Mouse (Mus musculus): ENCODE measurements around the gene Gm5737.

Gm5737 gene

GRCm38 (mm10) chr7:120811834-120812415, at the start of gene Gm5737:
Gene Gm5737 (plus strand): TSS chr7:120812365.
- in situ Hi-C loops (cut with MboI, MseI) = no loop called here

GRCm38 (mm10) chr7:120767369-120767768, 44.8 kb upstream of the Gm5737 start:
- in situ Hi-C loops (cut with MboI, MseI) = loop anchor here in 1 of 2 experiments (10.0 to 25.0 kb wide), 2 partner anchors 655 to 727 kb away; partner anchors contain the start of gene Tmem159

GRCm38 (mm10) chr7:120771389-120771788, 40.8 kb upstream of the Gm5737 start:
- in situ Hi-C loops (cut with MboI, MseI) = loop anchor here in 1 of 2 experiments (25.0 kb wide), 1 partner anchor 659 kb away; the partner anchor contains the start of gene Tmem159

- in situ Hi-C loops (cut with MboI, MseI) = no loop called here
These were observed 34.2 kb upstream of the Gm5737 start for GRCm38 (mm10) chr7:120778012-120778411.

- in situ Hi-C loops (cut with MboI, MseI) = no loop called here
These were observed 16.6 kb upstream of the Gm5737 start for GRCm38 (mm10) chr7:120795544-120795943.

- in situ Hi-C loops (cut with MboI, MseI) = no loop called here
These were observed 15.8 kb upstream of the Gm5737 start for GRCm38 (mm10) chr7:120796369-120796768.

- in situ Hi-C loops (cut with MboI, MseI) = no loop called here
These were observed 8.9 kb upstream of the Gm5737 start for GRCm38 (mm10) chr7:120803268-120803667.

- in situ Hi-C loops (cut with MboI, MseI) = no loop called here
These were observed 2.5 kb upstream of the Gm5737 start for GRCm38 (mm10) chr7:120809705-120810104.

GRCm38 (mm10) chr7:120817552-120817951, 5.4 kb downstream of the Gm5737 start:
- in situ Hi-C loops (cut with MboI, MseI) = no loop called here

- in situ Hi-C loops (cut with MboI, MseI) = no loop called here
These were observed 7.2 kb downstream of the Gm5737 start for GRCm38 (mm10) chr7:120819386-120819785.

- in situ Hi-C loops (cut with MboI, MseI) = loop anchor here (5.0 kb wide), 2 partner anchors 151 to 191 kb away; partner anchors contain the start of gene Pdzd9 (in 2 of the 2)
These were observed 11.1 kb downstream of the Gm5737 start for GRCm38 (mm10) chr7:120823248-120823647.

GRCm38 (mm10) chr7:120825097-120825496, 12.9 kb downstream of the Gm5737 start:
- in situ Hi-C loops (cut with MboI, MseI) = no loop called here

GRCm38 (mm10) chr7:120826408-120826807, 14.2 kb downstream of the Gm5737 start:
- in situ Hi-C loops (cut with MboI, MseI) = no loop called here

- in situ Hi-C loops (cut with MboI, MseI) = no loop called here
These were observed 18.5 kb downstream of the Gm5737 start for GRCm38 (mm10) chr7:120830431-120831381.

GRCm38 (mm10) chr7:120834426-120834825, 22.3 kb downstream of the Gm5737 start:
- in situ Hi-C loops (cut with MboI, MseI) = no loop called here

- in situ Hi-C loops (cut with MboI, MseI) = loop anchor here (5.0 kb wide), 1 partner anchor 82 kb away; the partner anchor contains the start of gene Polr3e (in 2 of the 2)
These were observed 22.8 kb downstream of the Gm5737 start for GRCm38 (mm10) chr7:120834863-120835372.

- in situ Hi-C loops (cut with MboI, MseI) = loop anchor here (5.0 kb wide), 1 partner anchor 82 kb away; the partner anchor contains the start of gene Polr3e (in 2 of the 2)
These were observed 23.5 kb downstream of the Gm5737 start for GRCm38 (mm10) chr7:120835449-120836359.

- in situ Hi-C loops (cut with MboI, MseI) = loop anchor here (5.0 kb wide), 1 partner anchor 81 kb away; the partner anchor contains the start of gene Polr3e (in 2 of the 2)
These were observed 24.2 kb downstream of the Gm5737 start for GRCm38 (mm10) chr7:120836361-120836760.

GRCm38 (mm10) chr7:120838436-120839160, 26.4 kb downstream of the Gm5737 start:
- in situ Hi-C loops (cut with MboI, MseI) = loop anchor here (5.0 kb wide), 1 partner anchor 79 kb away; the partner anchor contains the start of gene Polr3e (in 2 of the 2)

GRCm38 (mm10) chr7:120839786-120840185, 27.6 kb downstream of the Gm5737 start:
- in situ Hi-C loops (cut with MboI, MseI) = loop anchor here (5.0 to 10.0 kb wide), 3 partner anchors 58 to 225 kb away; partner anchors contain the start of gene Polr3e (in 2 of the 2)
